Mouse (Mus musculus) hindbrain, embryonic 10.5 days (tissue): ENCODE measurements around the gene Syne4. TPM values are rescaled to one million over a fixed set of nuclear protein-coding genes. Genes with fewer than 3 reads are reported as not detected.
A peak's percentile ranks its signal among the peaks of the same experiment; 100 is the strongest.

Experiments used
- DNase-seq: peaks from one replicate; pipeline ENCODE4 v3.0.0-alpha.2; 2017; ENCODE audit warnings: low spot score
- H3K27ac ChIP-seq: fragments of 300-500 bp; sonication (generic); 2 replicates; pipeline ENCODE4 v1.5.1; 2016; ENCODE audit warnings: mild to moderate bottlenecking, moderate library complexity
- H3K27me3 ChIP-seq: fragments of 300-500 bp; sonication (generic); 2 replicates; pipeline ENCODE4 v1.6.1; 2016; ENCODE audit warnings: mild to moderate bottlenecking; ENCODE audit not compliant: poor library complexity, insufficient read depth, severe bottlenecking
- H3K36me3 ChIP-seq: fragments of 300-500 bp; sonication (generic); 2 replicates; pipeline ENCODE4 v1.6.1; 2016; ENCODE audit warnings: mild to moderate bottlenecking, moderate library complexity
- H3K4me1 ChIP-seq: fragments of 300-500 bp; sonication (generic); replicated peaks from 2 replicates; pipeline ENCODE4 v1.6.1; 2016; ENCODE audit warnings: mild to moderate bottlenecking
- H3K4me3 ChIP-seq: fragments of 300-500 bp; sonication (generic); 2 replicates; pipeline ENCODE4 v1.5.1; 2016; ENCODE audit warnings: mild to moderate bottlenecking, moderate library complexity
- H3K9me3 ChIP-seq: fragments of 300-500 bp; sonication (generic); 2 replicates; pipeline ENCODE4 v1.6.1; 2016; ENCODE audit warnings: mild to moderate bottlenecking, moderate library complexity
- WGBS: fragments of 180-500 bp; shearing (Covaris S2); methylation state at CpG from one replicate; pipeline ENCODE4 v1.1.7; 2016; 5-methylcytosine and 5-hydroxymethylcytosine counted together
- polyA plus RNA-seq: library from polyadenylated mRNA; unstranded; fragments of >200 nt; fragmentation: Nextera tagmentation; extraction: Ambion mirVana; gene quantifications from 2 replicates; pipeline ENCODE4 v1.2.1, GENCODE M21; 2016

The Syne4 gene
- polyA plus RNA-seq, 1 experiment from 2014 or later = 26.8 TPM

- Histone ChIP-seq H3K27me3 (no peaks in the 10 kb centered on the region), H3K4me3 (peak within 1 kb of the TSS; percentile 80), H3K9me3 (peaks cover 6% of the 10 kb centered on the region; the same call in 1 of the 2 replicates), H3K4me1 (peaks cover 22% of the 10 kb centered on the region), H3K36me3 (peaks cover 62% of the 10 kb centered on the region), H3K27ac (peak within 1 kb of the TSS; percentile 81)
- peak; percentile 92 for DNase-seq
- 4% methylated on average over 27 of the region's 27 CpGs for WGBS
These were observed 6.3 kb upstream of the Syne4 start, which contains the start of gene Alkbh6 for GRCm38 (mm10) chr7:30308076-30309005. Alkbh6 (plus strand) TSS chr7:30308717.

DNA sequence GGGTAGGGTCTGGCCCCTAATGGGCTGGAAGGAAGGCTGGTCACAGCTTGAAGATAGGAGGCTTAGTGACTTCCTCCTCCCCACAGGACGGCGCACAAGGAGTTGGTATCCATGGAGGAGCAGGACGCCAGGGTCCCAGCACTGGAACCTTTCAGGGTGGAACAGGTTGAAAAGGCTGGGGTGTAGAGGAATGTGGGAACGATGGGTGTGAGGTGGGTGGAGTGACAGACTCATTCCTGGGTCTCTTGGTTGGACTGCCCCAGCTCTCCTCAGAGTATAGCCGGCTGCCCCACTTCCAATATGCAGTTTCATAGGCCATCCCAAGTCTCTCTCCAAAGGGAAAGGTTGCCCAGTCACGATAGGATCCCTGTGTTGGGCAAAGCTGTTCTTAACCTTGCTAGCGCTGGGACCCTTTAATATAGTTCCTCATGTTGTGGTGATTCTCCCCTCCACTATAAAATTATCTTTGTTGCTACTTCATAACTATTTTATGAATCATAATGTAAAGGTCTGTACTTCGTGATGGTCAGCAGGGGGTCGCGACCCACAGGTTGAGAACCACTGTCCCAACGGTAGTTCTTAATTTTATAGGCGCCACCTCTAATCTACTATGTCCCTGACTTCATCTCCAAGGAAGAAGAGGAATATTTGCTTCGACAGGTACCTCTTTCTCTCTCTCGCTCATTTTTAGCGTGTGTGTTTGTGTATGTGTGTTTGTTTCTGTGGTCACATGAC lies 5.0 kb upstream of the Syne4 start:
- peak overlapping the region; percentile 81; the same call in 1 of the 2 replicates for H3K27ac ChIP-seq
- H3K36me3 ChIP-seq = peaks cover 59% of the 10 kb centered on the region
- DNase-seq = no peak
- WGBS = 65% methylated on average over 15 of the region's 15 CpGs
- no peaks in the 10 kb centered on the region for H3K27me3 ChIP-seq
- H3K4me1 ChIP-seq = peaks cover 32% of the 10 kb centered on the region
- H3K9me3 ChIP-seq = no peaks in the 10 kb centered on the region
- peak overlapping the region; percentile 80 for H3K4me3 ChIP-seq

GRCm38 (mm10) chr7:30310136-30310535 lies 4.5 kb upstream of the Syne4 start:
- peaks cover 55% of the 10 kb centered on the region for H3K36me3 ChIP-seq

GRCm38 (mm10) chr7:30313666-30314320 lies 814 bp upstream of the Syne4 start:
- WGBS = 53% methylated on average over 27 of the region's 27 CpGs
- no peak for DNase-seq
- H3K4me1 ChIP-seq = peaks cover 30% of the 10 kb centered on the region
- H3K27ac ChIP-seq = no peak overlapping the region
- H3K36me3 ChIP-seq = peaks cover 41% of the 10 kb centered on the region
- no peaks in the 10 kb centered on the region for H3K9me3 ChIP-seq
- no peak overlapping the region for H3K4me3 ChIP-seq
- H3K27me3 ChIP-seq = no peaks in the 10 kb centered on the region; the same call in 1 of the 2 replicates

More at GRCm38 (mm10) chr7:30310136-30310535, 4.5 kb upstream of the Syne4 start:
- no peak for DNase-seq
- no peak overlapping the region; the same call in 1 of the 2 replicates for H3K4me3 ChIP-seq
- peaks cover 38% of the 10 kb centered on the region for H3K4me1 ChIP-seq
- no peaks in the 10 kb centered on the region; the same call in 1 of the 2 replicates for H3K27me3 ChIP-seq
- no peaks in the 10 kb centered on the region for H3K9me3 ChIP-seq
- WGBS = 91% methylated on average over 12 of the region's 12 CpGs
- H3K27ac ChIP-seq = no peak overlapping the region

GRCm38 (mm10) chr7:30315559-30316529 lies 1.2 kb downstream of the Syne4 start:
- no peaks in the 10 kb centered on the region for H3K9me3 ChIP-seq
- no peak for DNase-seq
- no peaks in the 10 kb centered on the region; the same call in 1 of the 2 replicates for H3K27me3 ChIP-seq
- WGBS = 83% methylated on average over 13 of the region's 13 CpGs
- H3K36me3 ChIP-seq = peaks cover 36% of the 10 kb centered on the region
- peak overlapping the region; percentile 79 for H3K27ac ChIP-seq
- peaks cover 22% of the 10 kb centered on the region for H3K4me1 ChIP-seq
- H3K4me3 ChIP-seq = peak overlapping the region; percentile 43

DNA sequence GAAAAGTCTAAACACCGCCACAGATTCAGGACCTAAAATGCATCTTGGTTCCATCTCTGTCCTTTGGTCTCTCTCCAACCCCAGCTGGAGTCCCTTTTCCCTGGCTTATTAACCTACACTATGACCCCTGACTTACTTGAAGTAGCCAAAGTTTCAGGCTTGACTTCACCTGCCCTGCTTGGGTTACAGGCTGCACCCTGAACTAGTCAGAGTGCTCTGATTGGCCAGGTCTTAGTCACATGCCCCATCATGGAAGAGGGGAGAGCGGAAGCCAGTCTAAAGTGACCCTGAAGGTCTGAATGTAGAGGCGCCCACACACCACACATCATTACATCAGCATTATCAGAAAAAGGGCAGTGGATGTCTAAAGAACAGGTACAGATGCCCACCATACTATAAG lies 3.5 kb downstream of the Syne4 start:
- Histone ChIP-seq H3K36me3 (peaks cover 16% of the 10 kb centered on the region), H3K4me1 (peaks cover 38% of the 10 kb centered on the region), H3K4me3 (no peak overlapping the region), H3K9me3 (no peaks in the 10 kb centered on the region), H3K27me3 (no peaks in the 10 kb centered on the region; the same call in 1 of the 2 replicates), H3K27ac (no peak overlapping the region)
- no peak for DNase-seq
- 83% methylated on average over 3 of the region's 3 CpGs for WGBS

GRCm38 (mm10) chr7:30320946-30321345 lies 6.3 kb downstream of the Syne4 start:
- no peaks in the 10 kb centered on the region for H3K27me3 ChIP-seq
- 0 out of 2 replicates have a peak, but pooled peaks cover 4% of the 10 kb centered on the region for H3K9me3 ChIP-seq
- 83% methylated on average over 2 of the region's 2 CpGs for WGBS
- DNase-seq = no peak
- H3K27ac ChIP-seq = no peak overlapping the region
- H3K4me3 ChIP-seq = peak overlapping the region; percentile 88
- H3K4me1 ChIP-seq = peaks cover 19% of the 10 kb centered on the region
- H3K36me3 ChIP-seq = peaks cover 10% of the 10 kb centered on the region; the same call in 1 of the 2 replicates

DNA sequence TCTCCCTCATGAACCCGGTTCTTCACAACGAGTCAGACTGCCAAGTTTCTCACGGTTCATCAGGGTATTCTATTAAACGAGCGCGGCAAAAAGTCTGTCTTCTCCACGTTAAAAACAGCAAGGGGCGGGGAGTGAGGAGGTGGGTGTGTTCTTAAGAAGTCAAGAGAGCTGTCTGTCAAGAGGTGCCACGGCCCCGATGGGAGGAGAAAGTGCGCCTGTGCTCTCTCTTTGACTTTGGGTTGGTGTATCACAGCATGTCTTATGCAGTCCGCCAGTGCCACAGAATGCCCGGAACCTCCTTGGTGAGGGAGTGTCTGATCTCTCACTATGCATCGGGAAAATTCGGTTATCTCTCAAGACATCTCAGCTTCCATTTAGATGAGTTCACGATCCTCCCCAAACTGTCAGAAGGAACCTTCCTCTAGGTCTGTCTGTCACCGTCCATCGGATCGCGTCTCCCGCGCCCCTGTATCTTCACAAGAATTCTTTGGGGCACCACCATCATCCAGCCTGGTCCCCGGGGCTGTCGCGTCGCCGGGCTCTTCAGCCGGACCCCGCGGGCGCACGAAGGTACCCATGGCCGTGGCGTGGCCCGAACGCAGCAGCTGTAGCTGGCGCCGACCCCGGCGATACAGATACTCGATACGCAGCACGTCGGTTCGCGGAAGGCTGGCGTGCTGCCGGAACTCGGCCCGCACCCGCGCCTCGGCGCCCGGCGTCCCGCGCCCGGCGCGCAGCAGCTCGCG lies 7.1 kb downstream of the Syne4 start, which contains the start of gene E130208F15Rik:
TSS of gene E130208F15Rik (plus strand) at position 202 of the 746 bp plus-strand sequence.
- H3K27ac ChIP-seq = peak within 1 kb of the TSS; percentile 92
- WGBS = under 1% methylated on average over 63 of the region's 63 CpGs
- H3K9me3 ChIP-seq = 0 out of 2 replicates have a peak, but pooled peaks cover 4% of the 10 kb centered on the region
- peaks cover 7% of the 10 kb centered on the region; the same call in 1 of the 2 replicates for H3K36me3 ChIP-seq
- H3K27me3 ChIP-seq = no peaks in the 10 kb centered on the region
- DNase-seq = peak; percentile 58
- peaks cover 19% of the 10 kb centered on the region for H3K4me1 ChIP-seq
- H3K4me3 ChIP-seq = peak within 1 kb of the TSS; percentile 88

GRCm38 (mm10) chr7:30322285-30322667 lies 7.7 kb downstream of the Syne4 start:
- WGBS = 0% methylated on average over 20 of the region's 20 CpGs
- Histone ChIP-seq H3K27me3 (peaks cover 4% of the 10 kb centered on the region; the same call in 1 of the 2 replicates), H3K4me3 (peak overlapping the region; percentile 88)

GRCm38 (mm10) chr7:30322865-30323264 lies 8.3 kb downstream of the Syne4 start:
- Histone ChIP-seq H3K4me3 (peak overlapping the region; percentile 88), H3K36me3 (0 out of 2 replicates have a peak, but pooled peaks cover 2% of the 10 kb centered on the region), H3K4me1 (peaks cover 22% of the 10 kb centered on the region), H3K9me3 (0 out of 2 replicates have a peak, but pooled peaks cover 4% of the 10 kb centered on the region), H3K27ac (peak overlapping the region; percentile 92), H3K27me3 (peaks cover 6% of the 10 kb centered on the region; the same call in 1 of the 2 replicates)
- no peak for DNase-seq
- WGBS = 34% methylated on average over 6 of the region's 6 CpGs

More at GRCm38 (mm10) chr7:30322285-30322667, 7.7 kb downstream of the Syne4 start:
- H3K9me3 ChIP-seq = 0 out of 2 replicates have a peak, but pooled peaks cover 4% of the 10 kb centered on the region
- DNase-seq = peak; percentile 96
- peaks cover 4% of the 10 kb centered on the region; the same call in 1 of the 2 replicates for H3K36me3 ChIP-seq
- H3K27ac ChIP-seq = peak overlapping the region; percentile 92
- peaks cover 22% of the 10 kb centered on the region for H3K4me1 ChIP-seq
